Mouse (Mus musculus) splenic B cell, adult 2 months (primary cell): ENCODE data around the gene Cxcl13.

ENCODE experiments used
- DNase-seq: peaks from one replicate; pipeline ENCODE4 v3.0.0-alpha.2; 2011; ENCODE audit warnings: low read depth, low spot score
- H3K27me3 ChIP-seq: 2 replicates; pipeline ENCODE4 v1.6.1; 2012; ENCODE audit warnings: mild to moderate bottlenecking, low read length, moderate library complexity, mixed read lengths; ENCODE audit not compliant: control insufficient read depth, poor library complexity, insufficient read depth, severe bottlenecking
- H3K36me3 ChIP-seq: 2 replicates; pipeline ENCODE4 v1.6.1; 2012; ENCODE audit warnings: mild to moderate bottlenecking, low read length, moderate library complexity, mixed read lengths; ENCODE audit not compliant: control insufficient read depth, poor library complexity, insufficient read depth, severe bottlenecking

Cxcl13 gene

GRCm38 (mm10) chr5:95956651-95957050 is at the start of gene Cxcl13:
Gene Cxcl13 (plus strand): TSS chr5:95956951.
- Histone ChIP-seq H3K27me3 (no peaks in the 10 kb centered on the region), H3K36me3 (no peaks in the 10 kb centered on the region)
- no peak for DNase-seq

GRCm38 (mm10) chr5:95911006-95911405 is 45.7 kb upstream of the Cxcl13 start:
- no peaks in the 10 kb centered on the region for H3K36me3 ChIP-seq
- no peaks in the 10 kb centered on the region for H3K27me3 ChIP-seq
- DNase-seq = no peak

- Histone ChIP-seq H3K36me3 (no peaks in the 10 kb centered on the region), H3K27me3 (no peaks in the 10 kb centered on the region)
- DNase-seq = no peak
These were observed 38.3 kb upstream of the Cxcl13 start for GRCm38 (mm10) chr5:95918491-95918890.

- DNase-seq = no peak
- Histone ChIP-seq H3K36me3 (no peaks in the 10 kb centered on the region), H3K27me3 (no peaks in the 10 kb centered on the region)
These were observed 32.7 kb upstream of the Cxcl13 start for GRCm38 (mm10) chr5:95924023-95924422.

GRCm38 (mm10) chr5:95925204-95925930 is 31.4 kb upstream of the Cxcl13 start:
- H3K27me3 ChIP-seq = no peaks in the 10 kb centered on the region
- no peak for DNase-seq
- no peaks in the 10 kb centered on the region for H3K36me3 ChIP-seq

GRCm38 (mm10) chr5:95925931-95926263 is 30.9 kb upstream of the Cxcl13 start:
- DNase-seq = no peak
- H3K36me3 ChIP-seq = no peaks in the 10 kb centered on the region
- H3K27me3 ChIP-seq = no peaks in the 10 kb centered on the region

GRCm38 (mm10) chr5:95935035-95935434 is 21.7 kb upstream of the Cxcl13 start:
- H3K36me3 ChIP-seq = no peaks in the 10 kb centered on the region
- H3K27me3 ChIP-seq = no peaks in the 10 kb centered on the region
- DNase-seq = no peak

GRCm38 (mm10) chr5:95936068-95936467 is 20.7 kb upstream of the Cxcl13 start:
- no peaks in the 10 kb centered on the region for H3K36me3 ChIP-seq
- no peaks in the 10 kb centered on the region for H3K27me3 ChIP-seq
- no peak for DNase-seq

GRCm38 (mm10) chr5:95937129-95937528 is 19.6 kb upstream of the Cxcl13 start:
- no peaks in the 10 kb centered on the region for H3K36me3 ChIP-seq
- DNase-seq = no peak

GRCm38 (mm10) chr5:95938044-95938625 is 18.6 kb upstream of the Cxcl13 start:
- Histone ChIP-seq H3K36me3 (no peaks in the 10 kb centered on the region), H3K27me3 (no peaks in the 10 kb centered on the region)
- DNase-seq = no peak

More at GRCm38 (mm10) chr5:95937129-95937528, 19.6 kb upstream of the Cxcl13 start:
- H3K27me3 ChIP-seq = no peaks in the 10 kb centered on the region

- Histone ChIP-seq H3K36me3 (no peaks in the 10 kb centered on the region), H3K27me3 (no peaks in the 10 kb centered on the region)
- no peak for DNase-seq
These were observed 16.0 kb upstream of the Cxcl13 start for GRCm38 (mm10) chr5:95940682-95941221.

- Histone ChIP-seq H3K27me3 (no peaks in the 10 kb centered on the region), H3K36me3 (no peaks in the 10 kb centered on the region)
- DNase-seq = no peak
These were observed 15.2 kb upstream of the Cxcl13 start for GRCm38 (mm10) chr5:95941562-95941961.

- no peaks in the 10 kb centered on the region for H3K36me3 ChIP-seq
- no peak for DNase-seq
- no peaks in the 10 kb centered on the region for H3K27me3 ChIP-seq
These were observed 11.6 kb upstream of the Cxcl13 start for GRCm38 (mm10) chr5:95945120-95945519.

GRCm38 (mm10) chr5:95946344-95946743 is 10.4 kb upstream of the Cxcl13 start:
- no peak for DNase-seq
- Histone ChIP-seq H3K36me3 (no peaks in the 10 kb centered on the region), H3K27me3 (no peaks in the 10 kb centered on the region)

- no peaks in the 10 kb centered on the region for H3K36me3 ChIP-seq
- no peak for DNase-seq
- no peaks in the 10 kb centered on the region for H3K27me3 ChIP-seq
These were observed 8.1 kb upstream of the Cxcl13 start for GRCm38 (mm10) chr5:95948641-95949040.
